Mouse (Mus musculus) left cerebral cortex, postnatal 36 days (tissue): ENCODE results near the gene Epha4. TPM values are rescaled to one million over a fixed set of nuclear protein-coding genes. Genes with fewer than 3 reads are reported as not detected.

Experiments
- DNase-seq, 2 experiments: peaks; one replicate each; pipeline ENCODE4 v3.0.0; 2021 to 2022; ENCODE audit warnings: low spot score in 2 of 2, mixed read lengths in 1 of 2
- intact Hi-C: fragments of 180-260 bp; cut with DNase I; formaldehyde crosslinking; loops from one replicate; pipeline ENCODE4 v1.15.1; 2025
- microRNA-seq: library from miRNA; unstranded; fragments of <30 nt; microRNA quantifications from one replicate; pipeline ENCODE4 v1.2.0, GENCODE M21; 2022
- total RNA-seq, 2 experiments: library from RNA; stranded (reverse); gene quantifications; 2 replicates each; pipeline ENCODE4 v1.2.3; 2021

The Epha4 gene
- total RNA-seq, 2 experiments from 2014 or later: 173 to 182 TPM

DNA sequence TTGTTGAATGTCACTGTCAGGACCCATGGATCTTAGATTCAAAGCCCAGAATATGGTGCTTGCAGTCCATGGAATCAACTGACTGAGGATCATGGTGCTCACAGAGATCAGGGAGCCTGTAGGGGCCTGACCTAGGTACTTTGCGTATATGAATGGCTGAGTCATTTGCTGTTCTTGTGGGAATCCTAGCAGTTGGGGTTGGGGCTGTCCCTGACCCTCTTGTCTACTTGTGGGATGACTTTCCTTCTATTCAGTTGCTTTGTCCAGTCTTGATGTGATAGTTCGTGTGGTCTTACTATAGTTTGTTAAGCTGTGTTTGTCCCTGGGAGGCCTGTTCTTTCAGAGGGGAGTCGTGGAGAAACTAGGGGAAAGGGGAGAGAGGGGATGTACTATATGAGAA lies 149.0 kb downstream of the Epha4 start:
- no peak for DNase-seq
- intact Hi-C loops: no loop called here

- no peak for DNase-seq
- intact Hi-C loops: no loop called here
Measured at GRCm38 (mm10) chr1:77364596-77364995, 150.3 kb downstream of the Epha4 start.

DNA sequence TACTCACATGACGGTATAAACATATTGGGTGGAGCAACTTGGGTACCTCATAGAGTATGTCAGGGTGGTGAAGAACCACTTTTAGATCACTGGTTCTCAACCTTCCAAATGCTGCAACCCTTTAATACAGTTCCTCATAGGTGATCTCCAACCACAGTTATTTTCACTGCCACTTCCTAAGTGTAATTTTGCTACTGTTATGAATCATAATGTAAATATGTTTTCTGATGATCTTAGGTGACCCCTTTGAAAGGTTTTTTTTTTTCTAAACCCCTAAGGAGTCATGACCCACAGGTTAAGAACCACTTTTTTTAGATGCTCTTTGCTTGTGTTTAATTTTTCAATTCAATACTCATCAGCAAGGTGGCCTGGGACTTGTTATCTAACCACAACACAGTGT lies 151.0 kb downstream of the Epha4 start:
- DNase-seq: no peak
- intact Hi-C loops: no loop called here

DNA sequence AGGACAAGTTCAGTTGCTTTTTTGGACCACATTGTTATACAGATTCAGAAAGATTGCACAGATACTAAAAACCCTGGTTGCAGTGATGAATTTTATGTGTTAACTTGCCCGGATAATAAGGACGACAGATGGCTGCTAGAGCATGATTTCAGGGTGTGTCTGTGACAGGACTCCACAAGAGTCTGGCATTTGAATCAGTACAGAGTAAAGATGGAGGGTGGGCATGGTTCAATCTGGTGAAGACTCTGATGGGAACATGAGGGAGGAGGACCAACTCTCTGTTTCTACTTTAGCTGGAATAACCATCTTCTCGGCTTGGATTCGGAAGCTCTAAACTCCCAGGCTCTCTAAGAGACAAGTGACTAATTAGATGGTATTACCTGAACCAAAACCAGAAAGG lies 168.4 kb downstream of the Epha4 start:
- intact Hi-C loops: no loop called here
- DNase-seq: no peak

- intact Hi-C loops: no loop called here
- DNase-seq: no peak
Measured at GRCm38 (mm10) chr1:77343792-77344191, 171.1 kb downstream of the Epha4 start.

DNA sequence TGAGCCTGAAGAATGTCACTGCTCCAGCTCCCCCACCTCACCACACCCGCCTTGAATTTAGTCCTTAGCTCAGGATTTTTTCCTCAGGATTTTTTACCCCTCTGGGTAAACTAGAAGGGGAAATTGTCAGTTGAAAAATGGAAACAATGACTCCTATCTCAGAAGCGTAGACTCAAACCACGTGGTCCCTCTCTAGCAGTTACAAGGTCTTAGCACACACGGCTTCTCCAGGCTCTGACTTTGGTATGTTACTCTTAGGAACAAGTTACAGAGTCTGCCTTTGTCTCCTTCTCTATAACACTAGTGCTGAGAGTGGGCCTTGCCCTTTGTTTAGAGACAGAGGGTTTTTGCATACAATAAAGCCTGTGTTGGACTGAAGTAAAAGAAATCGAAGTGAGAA lies 175.2 kb downstream of the Epha4 start:
- intact Hi-C loops: no loop called here

DNA sequence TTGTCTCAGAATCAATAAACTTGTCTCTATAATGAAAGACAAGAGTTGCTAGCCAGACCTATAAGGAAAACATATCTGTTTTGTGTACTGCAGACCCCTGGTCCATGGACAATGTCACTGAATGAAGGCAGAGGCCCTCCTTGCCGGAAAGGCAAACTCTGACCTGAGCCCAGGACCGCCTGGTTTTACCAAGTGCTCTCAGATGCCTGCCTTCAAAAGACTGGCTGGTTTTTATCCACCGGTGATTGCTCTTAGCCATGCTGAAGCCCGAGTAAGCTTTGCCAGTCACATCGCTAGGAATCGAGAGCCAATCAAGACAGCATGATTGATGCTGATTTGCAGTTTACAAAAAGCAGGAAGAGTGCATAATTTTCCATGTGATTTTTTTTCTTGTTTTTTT lies 176.5 kb downstream of the Epha4 start:
- intact Hi-C loops: no loop called here
- no peak for DNase-seq

More for the DNA sequence above, 175.2 kb downstream of the Epha4 start:
- DNase-seq: no peak

DNA sequence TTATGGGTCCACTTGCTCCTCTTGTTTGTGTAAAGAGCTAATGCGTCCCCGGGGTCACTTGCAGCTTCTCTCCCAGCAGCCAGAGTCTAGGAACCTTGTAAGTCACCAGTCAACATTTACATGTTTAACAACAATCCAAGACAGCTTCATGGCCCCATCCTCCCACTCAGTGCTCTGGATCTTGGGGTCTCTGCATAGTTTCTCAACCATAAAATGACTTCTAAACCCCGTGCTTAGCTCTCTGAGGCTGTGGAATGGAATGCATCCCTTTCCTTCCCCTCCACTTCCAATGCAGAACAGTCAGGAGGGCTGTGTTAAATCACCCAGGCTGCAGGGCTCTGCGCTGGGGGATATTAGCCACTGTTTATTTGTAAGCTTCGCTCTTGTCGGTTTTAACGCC lies 178.0 kb downstream of the Epha4 start:
- intact Hi-C loops: no loop called here
- DNase-seq: no peak

GRCm38 (mm10) chr1:77318597-77319127 lies 196.2 kb downstream of the Epha4 start:
- intact Hi-C loops: no loop called here

More at GRCm38 (mm10) chr1:77318597-77319127, 196.2 kb downstream of the Epha4 start:
- no peak for DNase-seq

Small RNA genes within 50 kb of the gene (microRNA-seq; reads per million reads assigned to microRNA genes)
- not detected for gene Mir6352
